Comparison of ENCODE assay signal across 23 mouse cellular contexts in the genomic region with DNA sequence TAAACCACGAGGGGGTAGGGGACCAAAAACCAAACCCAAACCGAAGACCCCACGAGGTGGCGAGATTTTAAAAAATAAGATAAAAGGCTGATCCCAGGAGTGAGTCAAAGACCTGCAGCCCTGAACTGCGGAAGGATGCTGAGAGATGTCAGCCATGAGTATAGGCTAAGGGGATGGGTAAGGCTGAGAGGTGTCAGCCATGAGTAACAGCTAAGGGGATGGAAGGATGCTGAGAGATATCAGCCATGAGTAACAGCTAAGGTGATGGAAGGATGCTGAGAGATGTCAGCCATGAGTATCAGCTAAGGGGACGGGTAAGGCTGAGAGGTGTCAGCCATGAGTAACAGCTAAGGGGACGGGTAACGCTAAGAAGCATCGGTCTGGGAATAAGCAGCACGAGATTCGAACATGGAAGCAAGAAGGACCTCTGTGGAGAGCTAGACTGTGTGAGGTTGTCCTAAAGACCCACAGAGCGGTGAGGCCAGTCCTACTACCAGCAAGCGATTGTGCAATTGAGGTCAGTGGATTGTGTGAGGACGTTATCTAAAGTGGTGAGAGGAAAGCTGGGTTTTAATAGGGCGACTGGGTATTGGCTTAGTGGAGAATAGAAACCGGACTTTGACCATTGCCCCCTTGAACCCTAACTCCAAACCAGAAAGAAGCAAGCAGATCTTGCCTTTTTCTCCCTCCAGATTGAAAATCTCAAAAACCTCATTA. TPM values are rescaled to one million over a fixed set of nuclear protein-coding genes. Genes with fewer than 3 reads are reported as not detected.
DNase-seq lines count a peak whose midpoint lies in the region; ATAC-seq and TF ChIP-seq lines count a peak whose summit lies in the region.
"Had no signal": no experiment of that assay in that cellular context is flagged by ENCODE, and none has a peak within 500 bp of the region (broad histone marks: within the 10 kb centered on the region; RNA-seq: fewer than 3 reads in every experiment).

No protein-coding gene starts in this region.

- peak overlapping the region; percentile 98 for H3K27ac ChIP-seq in liver, adult 2 months (replicated peaks; ENCODE audit: insufficient read depth, low read depth, low read length)
- H3K27ac ChIP-seq in intestine, postnatal 0 days (ENCODE audit: low read depth, low read length) = peak overlapping the region; percentile 46; the same call in 1 of the 2 replicates
- peak overlapping the region; percentile 49 for H3K27ac ChIP-seq in liver, embryonic 16.5 days (ENCODE audit: low read length)
- H3K27ac ChIP-seq: embryonic facial prominence, embryonic 12.5 days; forebrain, embryonic 15.5 days; heart, embryonic 13.5 days; hindbrain, embryonic 14.5 days; layer of hippocampus, adult 2 months; limb, embryonic 12.5 days; lung, embryonic 15.5 days; midbrain, embryonic 13.5 days; neural tube, embryonic 13.5 days had no signal

- peak; percentile 99 for DNase-seq in liver, adult 2 months (ENCODE audit: extremely low read depth, low read depth, low spot score)
- DNase-seq in liver = no peak
- peak; percentile 64 for DNase-seq in yolk sac, embryonic 10.5 days (ENCODE audit: low spot score)
- DNase-seq in gastrocnemius, postnatal 10 days = no peak
- DNase-seq in frontal cortex, postnatal 36 days (ENCODE audit: low spot score in 2 of 2) = no peak
- DNase-seq: cerebellum, adult 9-10 months; heart, postnatal 36 days; kidney, adult 11 months; kidney, postnatal 14 days; right cerebral cortex, adult 18-20 months; thymus, adult 18-20 months had no signal

- H3K36me3 ChIP-seq in liver, adult 2 months (ENCODE audit: control insufficient read depth, insufficient read depth, low read length) = no peaks in the 10 kb centered on the region
- H3K36me3 ChIP-seq in intestine, postnatal 0 days (ENCODE audit: control insufficient read depth, insufficient read depth) = no peaks in the 10 kb centered on the region
- no peaks in the 10 kb centered on the region for H3K36me3 ChIP-seq in liver, embryonic 16.5 days (ENCODE audit: control insufficient read depth, insufficient read depth)
- H3K36me3 ChIP-seq: forebrain, embryonic 15.5 days; heart, embryonic 13.5 days; lung, embryonic 15.5 days had no signal

- TF ChIP-seq POLR2A in liver, adult 2 months (IDR thresholded peaks at IDR 0.05; ENCODE audit: extremely low read depth, insufficient read depth, low read length) = no peak

- no peaks in the 10 kb centered on the region for H3K9me3 ChIP-seq in intestine, postnatal 0 days (ENCODE audit: control insufficient read depth)
- H3K9me3 ChIP-seq in liver, embryonic 16.5 days (replicated peaks; ENCODE audit: control insufficient read depth, low read length) = no peaks in the 10 kb centered on the region
- H3K9me3 ChIP-seq: embryonic facial prominence, embryonic 12.5 days; forebrain, embryonic 15.5 days; heart, embryonic 13.5 days; limb, embryonic 12.5 days; lung, embryonic 15.5 days; midbrain, embryonic 13.5 days; neural tube, embryonic 13.5 days had no signal

- TF ChIP-seq CTCF in liver, adult 2 months (IDR thresholded peaks at IDR 0.05; ENCODE audit: low read depth, low read length) = no peak
- TF ChIP-seq CTCF in intestine, postnatal 0 days (IDR thresholded peaks at IDR 0.05; ENCODE audit: low read depth) = no peak

- H3K4me1 ChIP-seq in liver, adult 2 months (ENCODE audit: control insufficient read depth, insufficient read depth, low read length) = peaks cover 48% of the 10 kb centered on the region
- H3K4me1 ChIP-seq in intestine, postnatal 0 days (replicated peaks; ENCODE audit: control insufficient read depth, insufficient read depth, low read length) = peaks cover 3% of the 10 kb centered on the region; the same call in 1 of the 2 replicates
- no peaks in the 10 kb centered on the region; the same call in 1 of the 2 replicates for H3K4me1 ChIP-seq in liver, embryonic 16.5 days (ENCODE audit: control insufficient read depth, low read depth, low read length)

- H3K79me2 ChIP-seq in liver, adult 2 months (ENCODE audit: control insufficient read depth, insufficient read depth, low read length) = peaks cover 48% of the 10 kb centered on the region

- ATAC-seq in intestine, postnatal 0 days = peak; percentile 70
- peak; percentile 70 for ATAC-seq in liver, embryonic 16.5 days (ENCODE audit: low read depth)
- ATAC-seq: forebrain, embryonic 15.5 days; midbrain, embryonic 13.5 days had no signal

- no peaks in the 10 kb centered on the region for H3K27me3 ChIP-seq in liver, adult 2 months (ENCODE audit: control insufficient read depth, insufficient read depth, low read length)
- no peaks in the 10 kb centered on the region for H3K27me3 ChIP-seq in intestine, postnatal 0 days (replicated peaks; ENCODE audit: control insufficient read depth, insufficient read depth, low read length)
- H3K27me3 ChIP-seq in liver, embryonic 16.5 days (ENCODE audit: control insufficient read depth, insufficient read depth, low read depth, low read length) = peaks cover 9% of the 10 kb centered on the region
- H3K27me3 ChIP-seq: embryonic facial prominence, embryonic 12.5 days; forebrain, embryonic 15.5 days; heart, embryonic 13.5 days; limb, embryonic 12.5 days; midbrain, embryonic 13.5 days; neural tube, embryonic 13.5 days had no signal

- no peak overlapping the region for H3K4me3 ChIP-seq in liver, adult 2 months (ENCODE audit: insufficient read depth, low read depth, low read length)
- no peak overlapping the region for H3K4me3 ChIP-seq in intestine, postnatal 0 days (ENCODE audit: low read depth, low read length)
- no peak overlapping the region for H3K4me3 ChIP-seq in liver, embryonic 16.5 days (ENCODE audit: low read depth, low read length)
- H3K4me3 ChIP-seq: embryonic facial prominence, embryonic 12.5 days; erythroblast, embryonic 14.5 days; forebrain, embryonic 15.5 days; heart, embryonic 13.5 days; layer of hippocampus, adult 2 months; limb, embryonic 12.5 days; lung, embryonic 15.5 days; midbrain, embryonic 13.5 days; neural tube, embryonic 13.5 days had no signal

- H3K4me2 ChIP-seq in intestine, postnatal 0 days (replicated peaks; ENCODE audit: low read depth) = peak overlapping the region; percentile 13; the same call in 1 of the 2 replicates
- H3K4me2 ChIP-seq in liver, embryonic 16.5 days (ENCODE audit: low read depth, low read length) = peak overlapping the region; percentile 13; the same call in 1 of the 2 replicates
- H3K4me2 ChIP-seq: embryonic facial prominence, embryonic 12.5 days; forebrain, embryonic 15.5 days; heart, embryonic 13.5 days; hindbrain, embryonic 14.5 days; limb, embryonic 12.5 days; lung, embryonic 15.5 days; midbrain, embryonic 13.5 days; neural tube, embryonic 13.5 days had no signal

- H3K9ac ChIP-seq in liver, adult 2 months (ENCODE audit: low read depth, low read length) = no peak overlapping the region
- no peak overlapping the region for H3K9ac ChIP-seq in intestine, postnatal 0 days (ENCODE audit: low read depth, low read length)
- no peak overlapping the region for H3K9ac ChIP-seq in liver, embryonic 16.5 days (ENCODE audit: low read depth, low read length)
- H3K9ac ChIP-seq: embryonic facial prominence, embryonic 12.5 days; forebrain, embryonic 15.5 days; heart, embryonic 13.5 days; hindbrain, embryonic 14.5 days; limb, embryonic 12.5 days; lung, embryonic 15.5 days; midbrain, embryonic 13.5 days; neural tube, embryonic 13.5 days had no signal

- WGBS in liver, adult 2 months = 54% methylated on average over 16 of the region's 16 CpGs
- 73% methylated on average over 16 of the region's 16 CpGs for WGBS in intestine, postnatal 0 days
- WGBS in liver, embryonic 16.5 days (ENCODE audit: insufficient replicate concordance) = 64% methylated on average over 16 of the region's 16 CpGs

RNA-seq across cellular contexts. Expression of a gene that starts 6.3 kb away (rescaled TPM):
- total RNA-seq in liver, adult 2 months (2014; rRNA removed) = 50.9 and 64.9 TPM in 2 replicates
- 23.6 and 26.4 TPM in 2 replicates for polyA plus RNA-seq in liver, adult 2 months (2012; rRNA removed)
- polyA plus RNA-seq in intestine, postnatal 0 days (2015; fragmentation: Nextera tagmentation; extraction: Ambion mirVana) = 55.9 and 56.0 TPM in 2 replicates
- 21.3 and 23.2 TPM in 2 replicates for polyA plus RNA-seq in liver, embryonic 16.5 days (2015; fragmentation: Nextera tagmentation; extraction: Ambion mirVana)
- 1 to 10 TPM; 1.3 to 1.5 TPM for total RNA-seq in gastrocnemius, postnatal 10 days (2021)
- polyA plus RNA-seq: erythroblast, embryonic 14.5 days had no signal

Comparison
In these comparisons a context has a peak if more than half of its experiments do, and no peak if none do; other contexts are left out.
1. DNase-seq: peak in liver, adult 2 months (single experiment) and yolk sac, embryonic 10.5 days (single experiment); none in liver (single experiment), gastrocnemius, postnatal 10 days (single experiment) and frontal cortex, postnatal 36 days (0 of 2).
2. H3K27ac ChIP-seq: peak in every context shown above with its lines; median percentile 98 in liver, adult 2 months; 49 in liver, embryonic 16.5 days; 46 in intestine, postnatal 0 days.